ENCODE assay signal across 9 mouse cellular contexts in genomic region chr14:16328531-16328930, GRCm38 (mm10). TPM values are rescaled to one million over a fixed set of nuclear protein-coding genes. Genes with fewer than 3 reads are reported as not detected.
A peak's percentile ranks its signal among the peaks of the same experiment; 100 is the strongest.
DNase-seq lines count a peak whose midpoint lies in the region; ATAC-seq and TF ChIP-seq lines count a peak whose summit lies in the region.
"Had no signal": no experiment of that assay in that cellular context is flagged by ENCODE, and none has a peak within 500 bp of the region (broad histone marks: within the 10 kb centered on the region; RNA-seq: fewer than 3 reads in every experiment).

No protein-coding gene starts in this region.

- 11% methylated on average over 2 of the region's 2 CpGs for WGBS in forebrain, embryonic 11.5 days
- WGBS in forebrain, embryonic 13.5 days = 7% methylated on average over 2 of the region's 2 CpGs
- WGBS in embryonic facial prominence, embryonic 10.5 days = 5% methylated on average over 2 of the region's 2 CpGs
- 10% methylated on average over 2 of the region's 2 CpGs for WGBS in heart, postnatal 0 days

- H3K27me3 ChIP-seq in forebrain, embryonic 11.5 days (ENCODE audit: control insufficient read depth, insufficient read depth, low read length) = no peaks in the 10 kb centered on the region
- H3K27me3 ChIP-seq in forebrain, embryonic 13.5 days = no peaks in the 10 kb centered on the region
- H3K27me3 ChIP-seq in embryonic facial prominence, embryonic 10.5 days (replicated peaks; ENCODE audit: low read depth, poor library complexity, severe bottlenecking) = no peaks in the 10 kb centered on the region
- H3K27me3 ChIP-seq in heart, postnatal 0 days (ENCODE audit: control insufficient read depth, insufficient read depth, low read length) = no peaks in the 10 kb centered on the region

- no peaks in the 10 kb centered on the region; the same call in 1 of the 2 replicates for H3K4me1 ChIP-seq in forebrain, embryonic 11.5 days (replicated peaks; ENCODE audit: control insufficient read depth, insufficient read depth, low read length)
- peaks cover 9% of the 10 kb centered on the region; the same call in 1 of the 2 replicates for H3K4me1 ChIP-seq in forebrain, embryonic 13.5 days
- peaks cover 14% of the 10 kb centered on the region for H3K4me1 ChIP-seq in embryonic facial prominence, embryonic 10.5 days
- H3K4me1 ChIP-seq in heart, postnatal 0 days (ENCODE audit: control insufficient read depth, insufficient read depth) = peaks cover 7% of the 10 kb centered on the region; the same call in 1 of the 2 replicates

- no peak for TF ChIP-seq EP300 in heart, postnatal 0 days (IDR thresholded peaks at IDR 0.05; ENCODE audit: low read depth)

- H3K9me3 ChIP-seq in forebrain, embryonic 11.5 days (ENCODE audit: control insufficient read depth, low read length) = no peaks in the 10 kb centered on the region
- no peaks in the 10 kb centered on the region for H3K9me3 ChIP-seq in forebrain, embryonic 13.5 days (replicated peaks)
- no peaks in the 10 kb centered on the region for H3K9me3 ChIP-seq in embryonic facial prominence, embryonic 10.5 days
- H3K9me3 ChIP-seq in heart, postnatal 0 days (replicated peaks; ENCODE audit: control insufficient read depth, low read length) = no peaks in the 10 kb centered on the region

- H3K27ac ChIP-seq in forebrain, embryonic 11.5 days (ENCODE audit: low read depth, low read length) = no peak overlapping the region; the same call in 1 of the 2 replicates
- no peak overlapping the region for H3K27ac ChIP-seq in forebrain, embryonic 13.5 days
- H3K27ac ChIP-seq in embryonic facial prominence, embryonic 10.5 days (replicated peaks) = peak overlapping the region; percentile 85
- peak overlapping the region; percentile 59 for H3K27ac ChIP-seq in heart, postnatal 0 days (ENCODE audit: low read depth)
- H3K27ac ChIP-seq: heart, adult 2 months had no signal

- ATAC-seq in forebrain, embryonic 11.5 days (replicated peaks; ENCODE audit: low FRiP score) = peak; percentile 55; the same call in 1 of the 2 replicates
- no peak; the same call in 1 of the 2 replicates for ATAC-seq in forebrain, embryonic 13.5 days
- ATAC-seq in heart, postnatal 0 days (ENCODE audit: insufficient read depth, low read depth) = peak; percentile 90

- H3K9ac ChIP-seq in forebrain, embryonic 11.5 days (ENCODE audit: low read length) = 0 out of 2 replicates have a peak overlapping the region, but pooled peaks have one; percentile 14
- no peak overlapping the region for H3K9ac ChIP-seq in forebrain, embryonic 13.5 days
- no peak overlapping the region for H3K9ac ChIP-seq in heart, postnatal 0 days (replicated peaks; ENCODE audit: low read depth, low read length)

- TF ChIP-seq CTCF in heart, postnatal 0 days (IDR thresholded peaks at IDR 0.05; ENCODE audit: low read depth) = no peak

- no peaks in the 10 kb centered on the region for H3K36me3 ChIP-seq in forebrain, embryonic 11.5 days (ENCODE audit: control insufficient read depth, insufficient read depth, low read length)
- H3K36me3 ChIP-seq in forebrain, embryonic 13.5 days (ENCODE audit: poor library complexity, severe bottlenecking) = no peaks in the 10 kb centered on the region
- H3K36me3 ChIP-seq in embryonic facial prominence, embryonic 10.5 days (replicated peaks) = no peaks in the 10 kb centered on the region
- H3K36me3 ChIP-seq in heart, postnatal 0 days (replicated peaks; ENCODE audit: control insufficient read depth, insufficient read depth, low read length) = no peaks in the 10 kb centered on the region

- no peak overlapping the region for H3K4me3 ChIP-seq in forebrain, embryonic 11.5 days (ENCODE audit: low read depth, low read length)
- no peak overlapping the region for H3K4me3 ChIP-seq in forebrain, embryonic 13.5 days
- H3K4me3 ChIP-seq in embryonic facial prominence, embryonic 10.5 days = no peak overlapping the region
- no peak overlapping the region for H3K4me3 ChIP-seq in heart, postnatal 0 days (ENCODE audit: low read depth, low read length)
- H3K4me3 ChIP-seq: heart, adult 2 months had no signal

- DNase-seq in forebrain, embryonic 11.5 days (ENCODE audit: low spot score) = peak; percentile 59
- peak; percentile 79 for DNase-seq in embryonic facial prominence, embryonic 10.5 days (ENCODE audit: low spot score)
- DNase-seq in heart, postnatal 0 days (ENCODE audit: low spot score) = peak; percentile 64
- peak; percentile 76 to 85 for DNase-seq in kidney, postnatal 4 days
- peak; percentile 49 for DNase-seq in retina, embryonic 14.5 days (ENCODE audit: low spot score)
- no peak for DNase-seq in spleen, postnatal 36 days (ENCODE audit: low spot score in 2 of 2)
- no peak for DNase-seq in cerebellum, adult 18-20 months

- H3K4me2 ChIP-seq in forebrain, embryonic 11.5 days (ENCODE audit: low read depth, low read length, severe bottlenecking) = no peak overlapping the region
- no peak overlapping the region for H3K4me2 ChIP-seq in forebrain, embryonic 13.5 days
- H3K4me2 ChIP-seq in heart, postnatal 0 days (ENCODE audit: low read depth, low read length) = no peak overlapping the region

RNA-seq across cellular contexts. Expression of gene Top2b, which starts 36.4 kb away (rescaled TPM):
- 147 and 174 TPM in 2 replicates for polyA plus RNA-seq in forebrain, embryonic 11.5 days (2014; fragmentation: Nextera tagmentation; extraction: Ambion mirVana)
- 111 and 122 TPM in 2 replicates for polyA plus RNA-seq in forebrain, embryonic 13.5 days (2015; fragmentation: Nextera tagmentation; extraction: Ambion mirVana)
- polyA plus RNA-seq in embryonic facial prominence, embryonic 10.5 days (2016; fragmentation: Nextera tagmentation; extraction: Ambion mirVana) = 75.5 and 79.2 TPM in 2 replicates
- 36.2 and 36.7 TPM in 2 replicates for total RNA-seq in heart, postnatal 0 days (2014; rRNA removed; ENCODE audit: low replicate concordance)
- 18.6 and 19.8 TPM in 2 replicates for polyA plus RNA-seq in heart, postnatal 0 days (2015; fragmentation: Nextera tagmentation; extraction: Ambion mirVana)

Comparison
In these comparisons a context has a peak if more than half of its experiments do, and no peak if none do; other contexts are left out.
1. DNase-seq: peak in forebrain, embryonic 11.5 days (single experiment), embryonic facial prominence, embryonic 10.5 days (single experiment), heart, postnatal 0 days (single experiment), kidney, postnatal 4 days (2 of 2) and retina, embryonic 14.5 days (single experiment); none in spleen, postnatal 36 days (0 of 2) and cerebellum, adult 18-20 months (0 of 2).
2. H3K27ac ChIP-seq: peak in embryonic facial prominence, embryonic 10.5 days (single experiment) and heart, postnatal 0 days (single experiment); none in forebrain, embryonic 11.5 days (single experiment) and forebrain, embryonic 13.5 days (single experiment).